ENCODE assay signal across 9 mouse cellular contexts in genomic region chr4:88872691-88873090, GRCm38 (mm10). TPM values are rescaled to one million over a fixed set of nuclear protein-coding genes. Genes with fewer than 3 reads are reported as not detected.
DNase-seq lines count a peak whose midpoint lies in the region; ATAC-seq and TF ChIP-seq lines count a peak whose summit lies in the region.
"Had no signal": no experiment of that assay in that cellular context is flagged by ENCODE, and none has a peak within 500 bp of the region (broad histone marks: within the 10 kb centered on the region; RNA-seq: fewer than 3 reads in every experiment).

No protein-coding gene starts in this region.

- no peaks in the 10 kb centered on the region for H3K36me3 ChIP-seq in hindbrain, embryonic 14.5 days (replicated peaks; ENCODE audit: control insufficient read depth, insufficient read depth)
- no peaks in the 10 kb centered on the region for H3K36me3 ChIP-seq in hindbrain, embryonic 12.5 days
- H3K36me3 ChIP-seq: embryonic facial prominence, embryonic 13.5 days had no signal

- H3K27ac ChIP-seq in hindbrain, embryonic 14.5 days = no peak overlapping the region
- H3K27ac ChIP-seq in hindbrain, embryonic 12.5 days = no peak overlapping the region
- H3K27ac ChIP-seq: embryonic facial prominence, embryonic 13.5 days had no signal

- no peak for TF ChIP-seq POLR2A in brain, embryonic 14.5 days (IDR thresholded peaks at IDR 0.05; ENCODE audit: borderline replicate concordance, extremely low read depth, insufficient read depth, insufficient read length, poor library complexity, severe bottlenecking)

- peak; percentile 81 for DNase-seq in hindbrain, embryonic 14.5 days (ENCODE audit: low spot score)
- DNase-seq in thymus, postnatal 0 days (ENCODE audit: low spot score) = peak; percentile 43
- DNase-seq in thymus, postnatal 25 days = no peak
- DNase-seq in brain, embryonic 14.5 days (ENCODE audit: low read depth) = peak; percentile 65
- no peak for DNase-seq in gastrocnemius, adult 8-10 months (ENCODE audit: low spot score in 2 of 2)

- no peaks in the 10 kb centered on the region for H3K9me3 ChIP-seq in hindbrain, embryonic 14.5 days (ENCODE audit: control insufficient read depth, low read length)
- no peaks in the 10 kb centered on the region for H3K9me3 ChIP-seq in hindbrain, embryonic 12.5 days (replicated peaks)
- H3K9me3 ChIP-seq: embryonic facial prominence, embryonic 13.5 days had no signal

- H3K4me2 ChIP-seq in hindbrain, embryonic 14.5 days (replicated peaks) = no peak overlapping the region
- no peak overlapping the region for H3K4me2 ChIP-seq in hindbrain, embryonic 12.5 days (replicated peaks)
- H3K4me2 ChIP-seq: embryonic facial prominence, embryonic 13.5 days had no signal

- H3K27me3 ChIP-seq in hindbrain, embryonic 14.5 days (ENCODE audit: control insufficient read depth, insufficient read depth, low read length) = no peaks in the 10 kb centered on the region
- H3K27me3 ChIP-seq in hindbrain, embryonic 12.5 days = 0 out of 2 replicates have a peak, but pooled peaks cover 5% of the 10 kb centered on the region

- no peak for ATAC-seq in hindbrain, embryonic 14.5 days (ENCODE audit: low FRiP score)
- ATAC-seq in hindbrain, embryonic 12.5 days (ENCODE audit: low FRiP score) = no peak
- peak; percentile 49; the same call in 1 of the 2 replicates for ATAC-seq in megakaryocyte progenitor cell, adult 5-6 weeks (replicated peaks; ENCODE audit: poor library complexity)

- no peak overlapping the region for H3K9ac ChIP-seq in hindbrain, embryonic 14.5 days
- H3K9ac ChIP-seq in hindbrain, embryonic 12.5 days = no peak overlapping the region
- H3K9ac ChIP-seq: embryonic facial prominence, embryonic 13.5 days had no signal

- H3K4me3 ChIP-seq in hindbrain, embryonic 14.5 days (replicated peaks; ENCODE audit: low read length) = no peak overlapping the region
- H3K4me3 ChIP-seq in hindbrain, embryonic 12.5 days = no peak overlapping the region
- H3K4me3 ChIP-seq: embryonic facial prominence, embryonic 13.5 days had no signal

- 0 out of 2 replicates have a peak, but pooled peaks cover 3% of the 10 kb centered on the region for H3K4me1 ChIP-seq in hindbrain, embryonic 14.5 days (replicated peaks; ENCODE audit: control insufficient read depth, insufficient read depth, low read length)
- no peaks in the 10 kb centered on the region; the same call in 1 of the 2 replicates for H3K4me1 ChIP-seq in hindbrain, embryonic 12.5 days

- peak; percentile 48; the same call in 1 of the 2 replicates for TF ChIP-seq CTCF in brain, embryonic 14.5 days (IDR thresholded peaks at IDR 0.05; ENCODE audit: borderline replicate concordance, extremely low read depth, insufficient read depth, insufficient read length)

- whole genome bisulfite sequencing in hindbrain, embryonic 14.5 days = 0% methylated on average over 2 of the region's 2 CpGs
- 0% methylated on average over 2 of the region's 2 CpGs for WGBS in hindbrain, embryonic 12.5 days

RNA-seq across cellular contexts. Expression of gene Ifne, which starts 7.3 kb away (rescaled TPM):
- not detected in 2 replicates for polyA plus RNA-seq in hindbrain, embryonic 14.5 days (2014; fragmentation: Nextera tagmentation; extraction: Ambion mirVana)
- not detected in 2 replicates for polyA plus RNA-seq in hindbrain, embryonic 12.5 days (2016; fragmentation: Nextera tagmentation; extraction: Ambion mirVana)
- polyA plus RNA-seq in thymus, postnatal 0 days (2015; fragmentation: Nextera tagmentation; extraction: Ambion mirVana) = not detected in 2 replicates
- polyA plus RNA-seq in brain, embryonic 14.5 days (2012; rRNA removed) = not detected in 2 replicates
- not detected in 2 replicates for total RNA-seq in megakaryocyte progenitor cell, adult 5-6 weeks (2015)
- total RNA-seq in megakaryocyte progenitor cell, adult 5-6 weeks (2017) = not detected in 2 replicates
- not detected for total RNA-seq in gastrocnemius, adult 8-10 months (2022)
- total RNA-seq: left cerebral cortex, postnatal 10 days had no signal
- polyA plus RNA-seq: embryonic facial prominence, embryonic 13.5 days had no signal

RNA-seq across cellular contexts. Expression of gene Ifna1, which starts 22.8 kb away (rescaled TPM):
- not detected in 2 replicates for polyA plus RNA-seq in hindbrain, embryonic 14.5 days (2014; fragmentation: Nextera tagmentation; extraction: Ambion mirVana)
- not detected in 2 replicates for polyA plus RNA-seq in hindbrain, embryonic 12.5 days (2016; fragmentation: Nextera tagmentation; extraction: Ambion mirVana)
- not detected in 2 replicates for polyA plus RNA-seq in thymus, postnatal 0 days (2015; fragmentation: Nextera tagmentation; extraction: Ambion mirVana)
- not detected in 2 replicates for polyA plus RNA-seq in brain, embryonic 14.5 days (2012; rRNA removed)
- not detected in 2 replicates for total RNA-seq in megakaryocyte progenitor cell, adult 5-6 weeks (2015)
- not detected in 2 replicates for total RNA-seq in megakaryocyte progenitor cell, adult 5-6 weeks (2017)
- total RNA-seq in gastrocnemius, adult 8-10 months (2022) = not detected
- total RNA-seq: left cerebral cortex, postnatal 10 days had no signal
- polyA plus RNA-seq: embryonic facial prominence, embryonic 13.5 days had no signal

RNA-seq across cellular contexts. Expression of gene Ifna4, which starts 31.0 kb away (rescaled TPM):
- polyA plus RNA-seq in hindbrain, embryonic 14.5 days (2014; fragmentation: Nextera tagmentation; extraction: Ambion mirVana) = not detected in 2 replicates
- not detected in 2 replicates for polyA plus RNA-seq in hindbrain, embryonic 12.5 days (2016; fragmentation: Nextera tagmentation; extraction: Ambion mirVana)
- not detected in 2 replicates for polyA plus RNA-seq in thymus, postnatal 0 days (2015; fragmentation: Nextera tagmentation; extraction: Ambion mirVana)
- not detected in 2 replicates for polyA plus RNA-seq in brain, embryonic 14.5 days (2012; rRNA removed)
- total RNA-seq in megakaryocyte progenitor cell, adult 5-6 weeks (2015) = not detected in 2 replicates
- not detected in 2 replicates for total RNA-seq in megakaryocyte progenitor cell, adult 5-6 weeks (2017)
- total RNA-seq in gastrocnemius, adult 8-10 months (2022) = not detected
- total RNA-seq: left cerebral cortex, postnatal 10 days had no signal
- polyA plus RNA-seq: embryonic facial prominence, embryonic 13.5 days had no signal

RNA-seq across cellular contexts. Expression of gene Ifna5, which starts 37.4 kb away (rescaled TPM):
- not detected in 2 replicates for polyA plus RNA-seq in hindbrain, embryonic 14.5 days (2014; fragmentation: Nextera tagmentation; extraction: Ambion mirVana)
- not detected in 2 replicates for polyA plus RNA-seq in hindbrain, embryonic 12.5 days (2016; fragmentation: Nextera tagmentation; extraction: Ambion mirVana)
- not detected in 2 replicates for polyA plus RNA-seq in thymus, postnatal 0 days (2015; fragmentation: Nextera tagmentation; extraction: Ambion mirVana)
- polyA plus RNA-seq in brain, embryonic 14.5 days (2012; rRNA removed) = not detected in 2 replicates
- total RNA-seq in megakaryocyte progenitor cell, adult 5-6 weeks (2015) = not detected in 2 replicates
- total RNA-seq in megakaryocyte progenitor cell, adult 5-6 weeks (2017) = not detected in 2 replicates
- not detected for total RNA-seq in gastrocnemius, adult 8-10 months (2022)
- total RNA-seq: left cerebral cortex, postnatal 10 days had no signal
- polyA plus RNA-seq: embryonic facial prominence, embryonic 13.5 days had no signal

RNA-seq across cellular contexts. Expression of gene Ifna6, which starts 45.5 kb away (rescaled TPM):
- polyA plus RNA-seq in hindbrain, embryonic 14.5 days (2014; fragmentation: Nextera tagmentation; extraction: Ambion mirVana) = not detected in 2 replicates
- polyA plus RNA-seq in hindbrain, embryonic 12.5 days (2016; fragmentation: Nextera tagmentation; extraction: Ambion mirVana) = not detected in 2 replicates
- not detected in 2 replicates for polyA plus RNA-seq in thymus, postnatal 0 days (2015; fragmentation: Nextera tagmentation; extraction: Ambion mirVana)
- not detected in 2 replicates for polyA plus RNA-seq in brain, embryonic 14.5 days (2012; rRNA removed)
- total RNA-seq in megakaryocyte progenitor cell, adult 5-6 weeks (2015) = not detected in 2 replicates
- total RNA-seq in megakaryocyte progenitor cell, adult 5-6 weeks (2017) = not detected in 2 replicates
- not detected for total RNA-seq in gastrocnemius, adult 8-10 months (2022)
- total RNA-seq: left cerebral cortex, postnatal 10 days had no signal
- polyA plus RNA-seq: embryonic facial prominence, embryonic 13.5 days had no signal

Comparison
In these comparisons a context has a peak if more than half of its experiments do, and no peak if none do; other contexts are left out.
1. DNase-seq: peak in hindbrain, embryonic 14.5 days (single experiment), thymus, postnatal 0 days (single experiment) and brain, embryonic 14.5 days (single experiment); none in thymus, postnatal 25 days (single experiment) and gastrocnemius, adult 8-10 months (0 of 2).